Mouse (Mus musculus) stomach, postnatal 0 days (tissue): ENCODE measurements around the gene Utp18.

Experiments used
- CTCF ChIP-seq: IDR thresholded peaks from 2 replicates; pipeline ENCODE4 v1.5.1; 2016; ENCODE audit warnings: antibody characterized with exemption, low read depth, mild to moderate bottlenecking, moderate library complexity
- EP300 ChIP-seq: optimal IDR thresholded peaks from 2 replicates; pipeline ENCODE3; 2016; ENCODE audit warnings: antibody characterized with exemption

DNA sequence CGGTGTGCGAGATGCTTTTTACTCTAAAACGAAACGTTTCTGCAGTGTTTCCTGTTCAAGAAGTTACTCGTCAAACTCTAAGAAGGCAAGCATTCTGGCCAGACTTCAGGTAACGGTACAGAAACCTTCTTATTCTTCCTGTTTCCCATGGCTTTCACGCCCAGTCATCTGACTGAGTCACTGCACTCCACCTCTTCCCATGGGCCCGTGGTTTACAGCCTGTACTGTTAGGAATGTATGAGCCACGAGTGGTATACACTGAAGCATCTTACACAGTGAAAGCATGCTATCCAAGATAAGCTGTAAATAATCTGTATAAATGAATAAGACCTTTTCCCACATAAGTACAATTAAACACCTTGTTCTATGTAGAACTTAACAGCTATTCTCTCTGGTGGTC, 23.3 kb upstream of the Utp18 start:
- TF ChIP-seq CTCF (no peak), EP300 (no peak)
